Mouse (Mus musculus) liver, embryonic 14.5 days (tissue): ENCODE data around the gene Tmem200a.

Source experiments
- CTCF ChIP-seq: IDR thresholded peaks from 2 replicates; pipeline ENCODE4 v1.5.1; 2016; ENCODE audit warnings: antibody characterized with exemption, low read depth, control low read depth
- EP300 ChIP-seq: IDR thresholded peaks from 2 replicates; pipeline ENCODE4 v1.6.1; 2016; ENCODE audit warnings: antibody characterized with exemption, low read depth

- TF ChIP-seq CTCF (no peak), EP300 (no peak)
Measured at GRCm38 (mm10) chr10:25962863-25963262, 116.0 kb downstream of the Tmem200a start.
